Mouse (Mus musculus) MEL (cell line): Measurements from ENCODE around the gene Nphp4. TPM values are rescaled to one million over a fixed set of nuclear protein-coding genes. Genes with fewer than 3 reads are reported as not detected.

Experiments
- DNase-seq: peaks from one replicate; pipeline ENCODE4 v3.0.0; 2011; ENCODE audit warnings: low read depth, low spot score
- H3K27ac ChIP-seq: 2 replicates; pipeline ENCODE4 v1.5.1; 2012; ENCODE audit warnings: low read depth, mild to moderate bottlenecking, control low read depth, low read length, moderate library complexity; ENCODE audit not compliant: control insufficient read depth
- H3K27me3 ChIP-seq, 2 experiments: fragments of 150-350 bp in 1 of 2; sonication (generic) in 1 of 2; 2 replicates each; pipeline ENCODE4 v1.6.1; 2012; ENCODE audit warnings: low read length in 2 of 2, mild to moderate bottlenecking in 2 of 2, improper control_type of control experiment in 1 of 2, moderate library complexity in 1 of 2; ENCODE audit not compliant: insufficient read depth in 2 of 2, control insufficient read depth in 1 of 2
- H3K36me3 ChIP-seq, 2 experiments: 2 replicates each; pipeline ENCODE4 v1.6.1; 2012 to 2014; ENCODE audit warnings: low read length in 2 of 2, improper control_type of control experiment in 1 of 2, inconsistent platforms in 1 of 2, mild to moderate bottlenecking in 1 of 2; ENCODE audit not compliant: insufficient read depth in 2 of 2, control insufficient read depth in 1 of 2
- H3K4me1 ChIP-seq, 2 experiments: fragments of 150-350 bp in 1 of 2; sonication (generic) in 1 of 2; 2 replicates each; pipeline ENCODE4 v1.6.1; 2012; ENCODE audit warnings: low read length in 2 of 2, improper control_type of control experiment in 1 of 2, mild to moderate bottlenecking in 1 of 2; ENCODE audit not compliant: insufficient read depth in 2 of 2, control insufficient read depth in 1 of 2
- H3K4me3 ChIP-seq, 2 experiments: fragments of 150-350 bp in 1 of 2; sonication (generic) in 1 of 2; 2 replicates each; pipeline ENCODE4 v1.5.1; 2012; ENCODE audit warnings: low read depth in 2 of 2, low read length in 2 of 2, mild to moderate bottlenecking in 2 of 2, moderate library complexity in 2 of 2, control low read depth in 1 of 2, improper control_type of control experiment in 1 of 2; ENCODE audit not compliant: control insufficient read depth in 1 of 2, insufficient read depth in 1 of 2
- H3K79me2 ChIP-seq: 2 replicates; pipeline ENCODE4 v1.6.1; 2012; ENCODE audit warnings: mild to moderate bottlenecking, low read length, moderate library complexity; ENCODE audit not compliant: control insufficient read depth, poor library complexity, insufficient read depth
- H3K9ac ChIP-seq: 2 replicates; pipeline ENCODE4 v1.6.1; 2012; ENCODE audit warnings: low read depth, mild to moderate bottlenecking, control low read depth, low read length, moderate library complexity; ENCODE audit not compliant: control insufficient read depth, poor library complexity, severe bottlenecking
- H3K9me3 ChIP-seq: fragments of 150-350 bp; sonication (generic); replicated peaks from 2 replicates; pipeline ENCODE4 v1.6.1; 2012; ENCODE audit warnings: mild to moderate bottlenecking, low read length, improper control_type of control experiment, moderate library complexity; ENCODE audit not compliant: insufficient read depth
- CHD1 ChIP-seq: IDR thresholded peaks from 2 replicates; pipeline ENCODE4 v1.6.1; 2012; ENCODE audit warnings: low read depth, mild to moderate bottlenecking, inconsistent platforms, low read length, improper control_type of control experiment
- E2F4 ChIP-seq: IDR thresholded peaks from 2 replicates; pipeline ENCODE4 v1.6.1; 2011; ENCODE audit warnings: low read depth, low read length, improper control_type of control experiment, borderline replicate concordance
- EP300 ChIP-seq, 2 experiments: IDR thresholded peaks; 2 replicates each; pipeline ENCODE4 v1.6.1; 2011; ENCODE audit warnings: improper control_type of control experiment in 2 of 2, low read length in 2 of 2, low read depth in 1 of 2, mild to moderate bottlenecking in 1 of 2
- ETS1 ChIP-seq: IDR thresholded peaks from 2 replicates; pipeline ENCODE4 v1.6.1; 2012; ENCODE audit warnings: low read depth, mild to moderate bottlenecking, inconsistent platforms, low read length, improper control_type of control experiment, moderate library complexity
- GATA1 ChIP-seq: IDR thresholded peaks from 2 replicates; pipeline ENCODE4 v1.6.1; 2011; ENCODE audit warnings: low read depth, low read length, improper control_type of control experiment
- JUND ChIP-seq: IDR thresholded peaks from 2 replicates; pipeline ENCODE4 v1.6.1; 2011; ENCODE audit warnings: low read depth, mild to moderate bottlenecking, improper control_type of control experiment, low read length
- MEF2A ChIP-seq: IDR thresholded peaks from 2 replicates; pipeline ENCODE4 v1.6.1; 2014; ENCODE audit warnings: low read depth, mild to moderate bottlenecking, inconsistent platforms, low read length, improper control_type of control experiment; ENCODE audit not compliant: poor library complexity, insufficient replicate concordance, severe bottlenecking; ENCODE audit errors: extremely low read depth
- NELFE ChIP-seq: IDR thresholded peaks from 2 replicates; pipeline ENCODE4 v1.6.1; 2011; ENCODE audit warnings: low read depth, low read length, improper control_type of control experiment
- NRF1 ChIP-seq: IDR thresholded peaks from 2 replicates; pipeline ENCODE4 v1.6.1; 2014; ENCODE audit warnings: low read depth, mild to moderate bottlenecking, inconsistent platforms, low read length, improper control_type of control experiment, moderate library complexity; ENCODE audit not compliant: poor library complexity, insufficient read depth, severe bottlenecking
- POLR2A ChIP-seq, 2 experiments: IDR thresholded peaks; 2 replicates each; pipeline ENCODE4 v1.6.1; 2011 to 2012; ENCODE audit warnings: low read length in 2 of 2, mild to moderate bottlenecking in 2 of 2, control low read depth in 1 of 2, improper control_type of control experiment in 1 of 2, low read depth in 1 of 2, moderate library complexity in 1 of 2; ENCODE audit not compliant: control insufficient read depth in 1 of 2, insufficient read depth in 1 of 2, poor library complexity in 1 of 2
- POLR2AphosphoS2 ChIP-seq: IDR thresholded peaks from 2 replicates; pipeline ENCODE4 v1.6.1; 2011; ENCODE audit warnings: low read length, improper control_type of control experiment
- POLR2AphosphoS5 ChIP-seq: IDR thresholded peaks from 2 replicates; pipeline ENCODE4 v1.6.1; 2012; ENCODE audit warnings: low read depth, borderline replicate concordance, mild to moderate bottlenecking, inconsistent platforms, low read length, moderate library complexity, mixed read lengths
- RAD21 ChIP-seq: IDR thresholded peaks from 2 replicates; pipeline ENCODE4 v1.6.1; 2011; ENCODE audit warnings: mild to moderate bottlenecking, low read depth, low read length, improper control_type of control experiment
- SIN3A ChIP-seq: IDR thresholded peaks from 2 replicates; pipeline ENCODE4 v1.6.1; 2012; ENCODE audit warnings: low read length, improper control_type of control experiment, inconsistent platforms
- SMC3 ChIP-seq: IDR thresholded peaks from 2 replicates; pipeline ENCODE4 v1.6.1; 2011; ENCODE audit warnings: low read depth, low read length, improper control_type of control experiment
- TAL1 ChIP-seq: IDR thresholded peaks from 2 replicates; pipeline ENCODE4 v1.6.1; 2012; ENCODE audit warnings: mild to moderate bottlenecking, inconsistent platforms, low read length, moderate library complexity, mixed read lengths
- TCF12 ChIP-seq: IDR thresholded peaks from 2 replicates; pipeline ENCODE4 v1.6.1; 2014; ENCODE audit warnings: low read depth, mild to moderate bottlenecking, inconsistent platforms, low read length, improper control_type of control experiment, moderate library complexity
- USF1 ChIP-seq: IDR thresholded peaks from 2 replicates; pipeline ENCODE4 v1.6.1; 2014; ENCODE audit warnings: low read depth, mild to moderate bottlenecking, inconsistent platforms, low read length, improper control_type of control experiment, moderate library complexity
- USF2 ChIP-seq, 2 experiments: IDR thresholded peaks; 2 replicates each; pipeline ENCODE4 v1.6.1; 2011 to 2012; ENCODE audit warnings: improper control_type of control experiment in 2 of 2, low read length in 2 of 2, borderline replicate concordance in 1 of 2, inconsistent platforms in 1 of 2, low read depth in 1 of 2, mild to moderate bottlenecking in 1 of 2; ENCODE audit not compliant: insufficient read depth in 1 of 2
- ZC3H11A ChIP-seq: IDR thresholded peaks from 2 replicates; pipeline ENCODE4 v1.6.1; 2012; ENCODE audit warnings: low read depth, mild to moderate bottlenecking, inconsistent platforms, low read length, improper control_type of control experiment
- ZMIZ1 ChIP-seq: IDR thresholded peaks from 2 replicates; pipeline ENCODE4 v1.6.1; 2012; ENCODE audit warnings: low read depth, mild to moderate bottlenecking, inconsistent platforms, low read length, improper control_type of control experiment, moderate library complexity
- polyA plus RNA-seq, 2 experiments: library from polyadenylated mRNA; stranded (reverse) in 1 of 2; unstranded in 1 of 2; fragments of >175 nt in 1 of 2; fragments of >200 nt in 1 of 2; gene quantifications; 2 replicates each; pipeline versions ENCODE4 v1.2.1 to v1.2.4; 2012; ENCODE audit warnings: low replicate concordance in 2 of 2, low read depth in 1 of 2; ENCODE audit not compliant: insufficient read length in 2 of 2, insufficient read depth in 1 of 2, missing spikeins in 1 of 2
- total RNA-seq: library from RNA; depleted of rRNA; stranded (reverse); fragments of 300-350 nt; gene quantifications from 2 replicates; pipeline ENCODE4 v1.2.3, GENCODE M21; 2012

Nphp4 gene
- total and polyA plus RNA-seq, 3 experiments: not detected

GRCm38 (mm10) chr4:152494360-152494879 lies 17.9 kb downstream of the Nphp4 start:
- Histone ChIP-seq H3K36me3 (no peaks in the 10 kb centered on the region), H3K27ac (no peak overlapping the region), H3K79me2 (no peaks in the 10 kb centered on the region), H3K4me3 (no peak overlapping the region), H3K4me1 (no peaks in the 10 kb centered on the region), H3K9ac (no peak overlapping the region), H3K9me3 (no peaks in the 10 kb centered on the region), H3K27me3 (no peaks in the 10 kb centered on the region)
- TF ChIP-seq ZC3H11A (no peak), E2F4 (no peak), JUND (no peak), SIN3A (no peak), NRF1 (no peak), RAD21 (no peak), USF1 (no peak), ETS1 (no peak), TAL1 (no peak), POLR2AphosphoS5 (no peak), ZMIZ1 (no peak), TCF12 (no peak), NELFE (no peak), POLR2A (IDR thresholded peaks at IDR 0.05; ENCODE audit: control insufficient read depth in 1 of 2, insufficient read depth in 1 of 2, low read depth in 1 of 2, low read length in 2 of 2, poor library complexity in 1 of 2) (no peak), USF2 (IDR thresholded peaks at IDR 0.05; ENCODE audit: borderline replicate concordance in 1 of 2, insufficient read depth in 1 of 2, low read depth in 1 of 2, low read length in 2 of 2) (no peak), SMC3 (no peak), GATA1 (no peak), MEF2A (no peak)
- no peak for DNase-seq

- Histone ChIP-seq H3K27ac (no peak overlapping the region), H3K9ac (no peak overlapping the region), H3K27me3 (no peaks in the 10 kb centered on the region), H3K36me3 (no peaks in the 10 kb centered on the region), H3K4me3 (no peak overlapping the region), H3K79me2 (no peaks in the 10 kb centered on the region), H3K4me1 (no peaks in the 10 kb centered on the region), H3K9me3 (no peaks in the 10 kb centered on the region)
- TF ChIP-seq USF2 (IDR thresholded peaks at IDR 0.05; ENCODE audit: borderline replicate concordance in 1 of 2, insufficient read depth in 1 of 2, low read depth in 1 of 2, low read length in 2 of 2) (no peak), JUND (no peak), CHD1 (no peak), MEF2A (no peak), NRF1 (no peak), POLR2AphosphoS5 (no peak), EP300 (IDR thresholded peaks at IDR 0.05; ENCODE audit: low read depth in 1 of 2, low read length in 2 of 2) (no peak), POLR2AphosphoS2 (no peak), SMC3 (no peak), RAD21 (no peak), ETS1 (no peak), USF1 (no peak), E2F4 (no peak), SIN3A (no peak)
- no peak for DNase-seq
Observed at GRCm38 (mm10) chr4:152512221-152512925, 35.9 kb downstream of the Nphp4 start.
